Mouse (Mus musculus) T-helper 17 cell (primary cell): ENCODE measurements around the gene Elovl6.

Experiments used
- in situ Hi-C, 2 experiments: fragments of 300-600 bp; cut with MboI, MseI; formaldehyde crosslinking; loops; 1 replicate in 1 of 2; 2 replicates in 1 of 2; pipeline ENCODE4 v1.15.1; 2025; ENCODE audit warnings: high pct_unique_total_duplicates in 2 of 2

The Elovl6 gene

DNA sequence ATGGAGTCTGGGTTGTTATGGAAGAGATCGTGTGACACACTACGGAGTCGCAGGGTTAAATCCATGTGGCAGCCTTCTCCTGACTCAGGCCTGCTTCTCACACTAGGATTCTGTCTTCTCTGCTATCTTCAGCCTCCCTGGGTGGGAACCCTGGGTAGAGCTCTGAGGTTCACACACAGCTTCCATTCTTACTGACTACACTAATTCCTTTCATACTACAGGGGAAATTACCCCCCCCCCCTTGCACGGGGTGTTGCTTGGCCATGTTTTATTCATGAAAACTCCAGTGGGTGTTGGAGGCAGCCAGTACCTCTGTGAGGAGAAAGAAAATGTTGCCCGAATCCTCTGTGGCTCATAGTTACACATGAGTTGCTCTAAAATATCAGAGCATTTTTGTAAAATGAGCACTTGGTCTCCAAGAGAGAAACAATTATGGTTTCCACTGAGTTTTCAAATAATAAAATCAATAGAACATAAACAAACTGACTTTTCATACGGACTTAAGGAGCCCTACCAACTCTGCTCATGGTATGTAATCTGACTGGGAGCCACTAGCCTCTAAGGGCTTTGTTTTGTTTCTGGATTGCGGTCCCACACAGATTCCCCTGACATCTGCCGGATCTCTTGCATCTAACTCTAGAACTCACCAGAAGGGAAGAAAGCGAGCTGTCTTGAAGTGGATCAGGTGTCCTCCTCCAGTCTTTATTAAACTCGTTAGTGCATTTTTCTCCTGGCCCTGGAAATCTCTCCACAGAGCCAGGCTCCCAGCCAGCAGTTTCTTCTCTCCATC is 108.3 kb downstream of the Elovl6 start:
- in situ Hi-C loops = no loop called here

GRCm38 (mm10) chr3:129641621-129642020 is 109.5 kb downstream of the Elovl6 start:
- in situ Hi-C loops = no loop called here

- in situ Hi-C loops = no loop called here
Measured at GRCm38 (mm10) chr3:129645409-129645808, 113.3 kb downstream of the Elovl6 start.

GRCm38 (mm10) chr3:129646781-129647180 is 114.6 kb downstream of the Elovl6 start:
- in situ Hi-C loops = no loop called here

GRCm38 (mm10) chr3:129647312-129647711 is 115.2 kb downstream of the Elovl6 start:
- in situ Hi-C loops = no loop called here

DNA sequence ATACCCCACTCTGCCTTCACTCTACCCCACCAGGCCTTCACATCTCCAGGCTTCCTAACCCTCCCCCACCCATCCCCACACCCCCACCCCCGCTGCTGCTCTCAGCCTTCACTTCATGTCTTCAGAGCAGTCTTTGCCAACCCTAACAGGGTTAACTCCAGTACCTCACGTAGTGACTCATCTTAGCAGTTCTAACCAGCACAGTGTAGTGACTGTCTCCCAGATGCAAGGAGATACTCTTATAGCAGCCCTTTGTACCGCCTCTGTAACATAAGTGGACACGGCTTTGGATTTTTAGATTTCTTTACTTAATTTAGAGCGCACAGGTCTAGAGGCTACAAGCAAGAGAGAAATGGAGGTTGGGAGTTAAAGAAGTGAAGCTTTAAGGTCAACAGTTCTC is 116.4 kb downstream of the Elovl6 start:
- in situ Hi-C loops = no loop called here

GRCm38 (mm10) chr3:129649586-129650292 is 117.6 kb downstream of the Elovl6 start:
- in situ Hi-C loops = no loop called here

DNA sequence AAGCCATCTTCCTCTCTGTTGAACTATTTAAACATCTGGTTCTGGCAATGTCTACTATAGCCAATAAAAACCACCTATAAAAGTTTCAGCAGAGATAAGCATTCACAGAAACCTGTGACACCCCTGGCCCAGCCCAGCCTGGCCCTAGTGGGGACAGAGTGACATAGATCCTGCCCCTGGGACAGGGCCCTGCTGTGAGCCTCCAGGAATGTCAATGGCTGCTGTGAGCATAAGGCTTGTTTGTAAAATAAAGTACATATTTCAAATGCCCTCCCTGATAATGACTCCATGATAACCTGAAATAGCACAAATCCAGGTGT is 118.1 kb downstream of the Elovl6 start:
- in situ Hi-C loops = no loop called here

GRCm38 (mm10) chr3:129650931-129651330 is 118.8 kb downstream of the Elovl6 start:
- in situ Hi-C loops = no loop called here

- in situ Hi-C loops = no loop called here
Measured at GRCm38 (mm10) chr3:129651765-129652164, 119.6 kb downstream of the Elovl6 start.

DNA sequence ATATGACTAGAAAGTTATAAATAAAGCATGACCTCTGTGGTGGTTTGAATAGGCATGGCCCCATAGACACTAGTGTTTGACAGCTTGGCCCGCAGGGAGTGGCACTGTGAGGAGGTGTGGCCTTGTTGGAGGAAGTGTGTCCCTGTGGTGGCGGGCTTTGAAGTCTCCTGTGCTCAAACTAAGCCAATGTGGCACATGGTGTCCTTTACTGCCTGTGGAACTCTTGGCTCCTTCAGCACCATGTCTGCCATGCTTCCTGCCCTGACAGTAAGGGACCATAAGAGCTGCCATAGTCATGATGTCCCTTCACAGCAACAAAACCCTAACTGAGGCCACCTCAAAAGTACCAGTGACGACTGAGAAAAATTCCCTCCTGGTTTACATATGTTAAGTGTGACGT is 120.3 kb downstream of the Elovl6 start:
- in situ Hi-C loops = no loop called here

DNA sequence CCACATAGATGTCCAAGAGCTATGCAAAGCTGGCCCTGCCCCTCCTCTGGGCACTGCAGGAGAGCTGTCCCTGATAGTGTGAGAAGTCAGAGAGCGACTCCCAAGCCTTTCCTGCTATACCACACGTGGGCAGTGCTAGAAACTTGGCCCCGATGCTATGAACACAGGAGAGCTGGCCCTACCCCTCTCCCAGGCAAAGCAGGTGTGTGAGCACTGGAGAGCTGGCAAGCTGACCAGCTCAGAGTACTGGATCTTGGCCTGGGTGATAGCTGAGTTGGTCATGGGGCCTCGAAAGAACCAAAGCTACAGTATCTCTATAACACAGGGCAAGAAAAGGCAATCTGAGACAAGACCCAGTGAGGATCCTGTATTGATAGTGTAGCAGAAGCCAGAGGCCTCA is 124.4 kb downstream of the Elovl6 start:
- in situ Hi-C loops = no loop called here

DNA sequence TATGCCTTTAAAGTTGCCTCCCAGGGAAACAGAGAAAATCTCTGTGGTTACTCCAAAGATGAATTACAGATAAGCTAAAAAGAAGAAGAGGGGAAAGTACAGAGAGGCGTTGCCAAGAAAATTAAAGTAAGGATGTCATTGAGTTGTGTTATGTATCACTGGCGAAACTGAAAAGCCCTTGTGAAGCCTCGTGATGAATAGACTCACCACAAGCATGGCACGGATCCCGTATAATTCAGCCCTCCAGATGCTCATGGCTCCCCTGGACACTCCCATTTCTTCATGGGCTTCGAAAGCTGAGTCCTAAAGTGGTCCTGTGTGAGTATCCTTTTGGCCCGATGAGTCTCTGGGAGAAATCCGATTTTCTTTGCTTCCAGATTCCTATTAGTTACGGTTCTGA is 125.1 kb downstream of the Elovl6 start:
- in situ Hi-C loops = no loop called here

- in situ Hi-C loops = no loop called here
Measured at GRCm38 (mm10) chr3:129657775-129658174, 125.6 kb downstream of the Elovl6 start.

DNA sequence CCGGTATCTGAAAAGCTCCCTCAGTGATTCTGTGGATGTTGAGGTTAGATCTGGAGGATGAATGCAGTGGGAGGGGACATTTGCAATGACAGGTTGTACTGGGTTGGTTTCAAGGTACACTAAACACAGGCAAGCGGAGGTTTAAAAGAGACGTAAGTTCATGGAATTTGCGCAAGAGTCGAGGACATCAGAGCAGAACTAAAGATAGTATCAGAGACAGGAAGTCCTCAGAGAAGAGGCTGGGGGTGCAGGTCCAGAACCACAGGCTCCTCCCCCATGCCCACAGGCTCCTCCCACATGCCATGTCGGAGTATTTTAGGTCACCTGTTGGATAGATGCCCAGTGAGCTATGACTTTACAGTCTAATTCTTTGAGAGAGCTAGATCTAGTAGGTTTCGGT is 126.6 kb downstream of the Elovl6 start:
- in situ Hi-C loops = no loop called here

- in situ Hi-C loops = no loop called here
Measured at GRCm38 (mm10) chr3:129663906-129664305, 131.8 kb downstream of the Elovl6 start.

- in situ Hi-C loops = loop anchor here in 1 of 2 experiments (25.0 kb wide), 1 partner anchor 1314 kb away; no protein-coding TSS in a partner anchor
Measured at GRCm38 (mm10) chr3:129675923-129676322, 143.8 kb downstream of the Elovl6 start.

- in situ Hi-C loops = loop anchor here (5.0 to 25.0 kb wide), 4 partner anchors 48 to 1675 kb away; no protein-coding TSS in a partner anchor
Measured at GRCm38 (mm10) chr3:129680258-129680657, 148.1 kb downstream of the Elovl6 start.

- in situ Hi-C loops = loop anchor here (5.0 to 25.0 kb wide), 4 partner anchors 50 to 1677 kb away; no protein-coding TSS in a partner anchor
Measured at GRCm38 (mm10) chr3:129681841-129682240, 149.7 kb downstream of the Elovl6 start.

DNA sequence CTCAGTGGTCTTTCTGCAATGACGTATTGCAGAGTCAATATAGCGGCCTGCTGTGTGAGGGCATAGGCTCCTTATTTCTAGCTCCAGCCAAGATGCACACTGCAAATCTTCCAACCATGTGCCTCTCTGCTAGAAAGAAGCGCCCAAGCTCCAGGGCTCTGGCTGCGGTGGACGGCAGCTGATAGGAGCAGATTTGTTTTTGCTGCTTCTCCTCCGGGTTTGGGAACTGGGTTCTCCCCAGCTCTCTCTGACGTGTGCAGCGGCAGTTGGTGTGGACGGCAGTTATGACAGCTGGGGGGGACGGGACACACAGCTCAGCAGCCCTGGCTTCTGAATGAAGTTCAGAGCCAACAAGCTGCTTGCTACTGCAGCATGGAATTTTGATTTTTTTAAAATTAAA is 150.2 kb downstream of the Elovl6 start:
- in situ Hi-C loops = loop anchor here (5.0 to 25.0 kb wide), 4 partner anchors 50 to 1678 kb away; no protein-coding TSS in a partner anchor

DNA sequence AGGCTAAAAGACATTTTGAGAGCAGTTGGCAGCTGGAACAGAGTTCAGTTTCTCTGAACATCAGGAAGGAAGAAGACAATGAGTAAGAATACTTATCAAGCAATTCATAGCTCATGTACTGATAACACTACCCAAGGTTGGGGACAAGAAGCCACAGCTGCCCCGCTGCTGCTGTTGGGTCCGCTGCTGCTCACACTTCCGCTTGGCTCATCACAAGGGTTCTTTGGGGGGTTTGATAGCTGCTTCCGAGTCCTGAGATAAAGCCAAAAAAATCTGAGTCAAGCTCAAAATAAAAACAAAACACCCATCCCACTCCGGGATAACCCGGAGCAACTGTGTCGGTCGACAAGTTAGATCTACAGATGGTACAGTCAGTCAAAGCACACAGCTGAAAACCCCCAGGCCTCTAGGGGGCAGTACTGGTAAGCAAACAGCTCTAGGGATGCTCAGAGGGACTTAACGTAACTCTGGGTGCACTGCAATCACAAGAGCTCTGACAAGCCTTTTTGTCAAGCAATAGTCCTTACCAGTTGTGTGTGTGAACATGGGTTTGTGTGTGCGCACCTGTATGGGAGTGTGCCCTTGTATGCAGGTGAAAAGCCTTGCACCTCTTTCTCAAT is 151.0 kb downstream of the Elovl6 start:
- in situ Hi-C loops = loop anchor here (5.0 to 25.0 kb wide), 4 partner anchors 51 to 1678 kb away; no protein-coding TSS in a partner anchor

GRCm38 (mm10) chr3:129686196-129686595 is 154.0 kb downstream of the Elovl6 start:
- in situ Hi-C loops = loop anchor here (5.0 to 25.0 kb wide), 4 partner anchors 261 to 1681 kb away; no protein-coding TSS in a partner anchor
